Mouse (Mus musculus): Measurements from ENCODE around the gene Ncoa4. TPM values are rescaled to one million over a fixed set of nuclear protein-coding genes. Genes with fewer than 3 reads are reported as not detected.

Gene Ncoa4
- polyA plus RNA-seq, 1 experiment from 2014 or later, result 93.6 TPM

Other genes with a start within 250 kb of the Ncoa4 start
- gene Galnt15, start 130.9 kb upstream of the Ncoa4 start, polyA plus RNA-seq (2015; fragmentation: Nextera tagmentation; extraction: Ambion mirVana), result 0.06 and 0.23 TPM in 2 replicates
- 21.0 and 27.2 TPM in 2 replicates for gene Oxnad1, start 74.5 kb upstream of the Ncoa4 start, polyA plus RNA-seq (2015; fragmentation: Nextera tagmentation; extraction: Ambion mirVana)
- 73.9 and 82.5 TPM in 2 replicates for gene Dph3, start 74.1 kb upstream of the Ncoa4 start, polyA plus RNA-seq (2015; fragmentation: Nextera tagmentation; extraction: Ambion mirVana)
- not detected in 2 replicates for gene Msmb, start 17.8 kb upstream of the Ncoa4 start, polyA plus RNA-seq (2015; fragmentation: Nextera tagmentation; extraction: Ambion mirVana)
- 215 and 223 TPM in 2 replicates for gene Timm23, start 42.0 kb downstream of the Ncoa4 start, polyA plus RNA-seq (2015; fragmentation: Nextera tagmentation; extraction: Ambion mirVana)
- 42.5 and 44.3 TPM in 2 replicates for gene Parg, start 42.1 kb downstream of the Ncoa4 start, polyA plus RNA-seq (2015; fragmentation: Nextera tagmentation; extraction: Ambion mirVana)
- 25.9 and 29.6 TPM in 2 replicates for gene Ogdhl, start 162.2 kb downstream of the Ncoa4 start, polyA plus RNA-seq (2015; fragmentation: Nextera tagmentation; extraction: Ambion mirVana)
- gene 1700024G13Rik, start 228.5 kb downstream of the Ncoa4 start, polyA plus RNA-seq (2015; fragmentation: Nextera tagmentation; extraction: Ambion mirVana), result 0.32 TPM in 1 of 2 replicates, not detected in the other

Data from midbrain, embryonic 13.5 days (tissue).